Mouse (Mus musculus): Measurements from ENCODE around the gene Tbcb.
A peak's percentile ranks its signal among the peaks of the same experiment; 100 is the strongest.

DNA sequence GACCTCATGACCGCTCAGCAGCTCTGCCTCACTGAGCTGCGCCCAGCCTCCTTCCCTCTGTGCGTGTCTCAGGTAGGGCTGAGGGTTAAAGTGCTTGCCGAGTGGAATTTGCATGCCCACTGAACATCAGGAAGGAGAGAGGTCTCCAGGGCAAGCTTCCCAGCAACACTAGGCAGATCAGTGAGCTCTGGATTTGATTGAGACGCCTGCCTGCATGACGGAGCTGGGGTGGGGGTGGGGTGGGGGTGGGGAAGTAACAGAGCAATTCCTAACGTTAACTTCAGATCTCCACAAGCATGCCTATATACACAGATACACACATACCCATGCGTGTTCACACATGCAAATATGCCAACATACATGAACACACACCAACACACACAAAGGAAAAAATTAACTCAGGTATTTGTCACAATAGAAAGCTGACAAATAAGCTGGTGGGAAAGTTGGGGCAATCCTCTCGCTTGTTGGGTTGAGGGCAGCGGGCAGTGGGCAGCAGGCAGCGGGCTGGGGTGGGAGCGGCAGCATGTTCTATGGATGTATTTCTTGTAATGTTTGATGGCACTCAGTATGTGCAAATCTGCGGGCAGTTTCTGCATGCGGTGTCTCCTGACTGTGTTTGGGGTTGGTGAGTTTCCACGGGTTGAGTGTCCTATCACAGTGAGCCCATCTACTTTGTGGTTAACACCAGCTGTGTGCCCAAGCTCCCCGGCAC is 12.6 kb downstream of the Tbcb start:
- peak; percentile 64; the same call in 1 of the 2 replicates for TF ChIP-seq POLR2A (IDR thresholded peaks at IDR 0.05; ENCODE audit: low read depth, low read length)
- no peak for TF ChIP-seq CTCF (IDR thresholded peaks at IDR 0.05; ENCODE audit: borderline replicate concordance, insufficient read depth, low read length)
